Mouse (Mus musculus): ENCODE measurements around the gene Coq2.

DNA sequence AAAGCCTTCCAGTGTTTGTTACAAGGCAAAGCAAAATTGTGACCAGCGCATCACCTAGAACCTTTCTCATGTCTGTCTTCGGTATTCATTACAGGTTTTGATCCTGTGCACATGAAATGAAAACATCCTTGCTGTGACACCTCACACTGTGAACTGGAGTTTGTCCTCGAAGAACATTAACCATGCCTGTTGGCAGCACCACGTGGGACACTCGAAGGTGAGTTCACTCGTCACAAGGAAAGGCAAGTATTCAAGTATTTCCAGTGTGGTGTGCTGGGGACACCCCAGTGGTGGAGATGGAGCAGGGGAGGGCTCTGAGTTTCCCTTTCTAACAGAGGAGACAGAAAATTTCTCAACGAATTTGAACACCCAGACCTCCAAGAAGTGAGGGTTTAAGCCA is 24.0 kb downstream of the Coq2 start:
- TF ChIP-seq CTCF (IDR thresholded peaks at IDR 0.05; ENCODE audit: low read depth, low read length) (no peak), POLR2A (IDR thresholded peaks at IDR 0.05; ENCODE audit: insufficient read depth, low read length) (no peak)

All from ES-Bruce4 (cell line).